Mouse (Mus musculus): ENCODE data around the gene Cldn20.

DNA sequence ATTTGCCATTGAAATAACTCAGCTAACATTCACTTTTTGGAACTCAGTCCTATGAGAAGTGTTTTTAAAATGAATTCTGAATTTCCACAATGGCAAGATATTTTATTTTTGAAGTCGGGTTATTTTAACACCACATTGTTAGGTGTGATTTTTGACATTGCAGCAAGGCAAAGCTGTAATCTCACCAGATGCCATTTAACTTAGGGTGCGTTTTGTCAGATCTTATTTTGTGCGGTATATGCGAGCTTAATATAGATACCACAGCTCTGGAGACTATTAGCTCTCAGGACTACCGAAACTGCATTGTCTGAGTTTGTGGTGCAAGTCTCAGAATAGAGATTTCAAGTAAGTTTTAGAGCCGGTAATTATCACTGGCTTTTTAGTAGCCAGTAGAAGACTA lies 32.3 kb upstream of the Cldn20 start:
- TF ChIP-seq CTCF (conservative IDR thresholded peaks at IDR 0.05; ENCODE audit: low read length) = no peak
- TF ChIP-seq NANOG (IDR thresholded peaks at IDR 0.05; ENCODE audit: borderline replicate concordance, low read length) = no peak
- no peak for TF ChIP-seq POU5F1 (IDR thresholded peaks at IDR 0.05; ENCODE audit: borderline replicate concordance, low read length)

Measured in E14TG2a.4 (cell line).